Mouse (Mus musculus): ENCODE results near the gene Cecr2. TPM values are rescaled to one million over a fixed set of nuclear protein-coding genes. Genes with fewer than 3 reads are reported as not detected.

Cecr2 gene
- polyA plus RNA-seq, 1 experiment from 2014 or later: 7.2 TPM

- Histone ChIP-seq H3K36me3 (replicated peaks; ENCODE audit: control insufficient read depth, insufficient read depth, low read depth, low read length) (no peaks in the 10 kb centered on the region), H3K4me1 (ENCODE audit: control insufficient read depth, insufficient read depth, low read length) (no peaks in the 10 kb centered on the region), H3K4me2 (ENCODE audit: low read depth, low read length) (no peak overlapping the region), H3K9me3 (replicated peaks; ENCODE audit: control insufficient read depth, low read length) (no peaks in the 10 kb centered on the region), H3K4me3 (ENCODE audit: low read depth, low read length) (no peak overlapping the region), H3K9ac (replicated peaks; ENCODE audit: low read length) (no peak overlapping the region), H3K27me3 (ENCODE audit: control insufficient read depth, insufficient read depth, low read length) (no peaks in the 10 kb centered on the region), H3K27ac (replicated peaks; ENCODE audit: low read depth, low read length) (no peak overlapping the region)
- 91% methylated on average over 4 of the region's 4 CpGs for WGBS
- DNase-seq (ENCODE audit: low spot score): peak; percentile 26
- no peak for ATAC-seq (replicated peaks; ENCODE audit: insufficient number of reproducible peaks, low FRiP score, low TSS enrichment, low read depth)
Measured at GRCm38 (mm10) chr6:120674881-120675280, 8.7 kb downstream of the Cecr2 start.

DNA sequence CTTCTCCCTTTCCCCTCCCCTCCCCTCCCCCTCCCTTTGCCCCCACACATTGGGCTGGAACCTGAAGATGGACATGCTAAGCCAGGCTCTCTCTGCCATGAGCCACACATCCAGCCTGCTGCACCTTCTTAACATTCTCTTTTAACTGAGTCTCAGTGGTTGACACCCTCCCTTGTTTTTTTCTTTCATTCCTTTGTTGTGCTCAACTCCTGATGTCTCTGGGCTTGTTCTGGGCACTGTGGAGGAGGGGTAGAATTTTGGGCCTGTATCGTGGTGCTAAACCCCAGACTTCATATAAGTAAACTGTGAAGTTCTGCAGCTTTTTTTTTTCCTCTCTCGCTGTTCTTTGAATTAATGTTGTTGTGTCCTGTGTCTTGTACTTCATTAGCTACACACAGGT lies 9.8 kb downstream of the Cecr2 start:
- 70% methylated on average over 2 of the region's 2 CpGs for WGBS
- no peaks in the 10 kb centered on the region for H3K27me3 ChIP-seq (ENCODE audit: control insufficient read depth, insufficient read depth, low read length)

DNA sequence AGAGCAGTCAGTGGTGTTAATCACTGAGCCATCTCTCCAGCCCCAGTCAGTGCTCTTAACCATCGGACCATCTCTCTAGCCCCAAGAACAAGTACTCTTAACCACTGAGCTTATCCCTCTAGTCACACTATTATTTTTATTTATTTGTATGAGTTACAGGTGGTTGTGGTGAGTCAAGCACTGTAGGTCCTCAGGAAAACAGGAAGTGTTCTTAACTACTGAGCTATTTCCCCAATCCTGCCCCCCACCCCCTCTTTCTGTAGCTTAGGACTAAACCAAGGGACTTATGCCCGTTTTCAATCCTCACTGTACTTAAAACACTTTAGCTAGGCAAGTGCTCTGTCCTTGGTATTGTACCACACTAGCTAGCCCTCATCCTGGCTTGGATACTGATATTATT lies 17.2 kb downstream of the Cecr2 start:
- Histone ChIP-seq H3K4me2 (ENCODE audit: low read depth, low read length) (no peak overlapping the region), H3K27me3 (ENCODE audit: control insufficient read depth, insufficient read depth, low read length) (no peaks in the 10 kb centered on the region), H3K4me1 (ENCODE audit: control insufficient read depth, insufficient read depth, low read length) (no peaks in the 10 kb centered on the region), H3K9me3 (replicated peaks; ENCODE audit: control insufficient read depth, low read length) (no peaks in the 10 kb centered on the region), H3K27ac (replicated peaks; ENCODE audit: low read depth, low read length) (no peak overlapping the region), H3K4me3 (ENCODE audit: low read depth, low read length) (no peak overlapping the region), H3K9ac (replicated peaks; ENCODE audit: low read length) (no peak overlapping the region), H3K36me3 (replicated peaks; ENCODE audit: control insufficient read depth, insufficient read depth, low read depth, low read length) (no peaks in the 10 kb centered on the region)
- no peak for ATAC-seq (replicated peaks; ENCODE audit: insufficient number of reproducible peaks, low FRiP score, low TSS enrichment, low read depth)
- 85% methylated on average over 2 of the region's 2 CpGs for WGBS
- DNase-seq (ENCODE audit: low spot score): no peak

More for the DNA sequence above, 9.8 kb downstream of the Cecr2 start:
- H3K9ac ChIP-seq (replicated peaks; ENCODE audit: low read length): no peak overlapping the region
- H3K4me1 ChIP-seq (ENCODE audit: control insufficient read depth, insufficient read depth, low read length): no peaks in the 10 kb centered on the region
- no peak overlapping the region for H3K27ac ChIP-seq (replicated peaks; ENCODE audit: low read depth, low read length)
- DNase-seq (ENCODE audit: low spot score) (no peak), ATAC-seq (replicated peaks; ENCODE audit: insufficient number of reproducible peaks, low FRiP score, low TSS enrichment, low read depth) (no peak)
- no peaks in the 10 kb centered on the region for H3K9me3 ChIP-seq (replicated peaks; ENCODE audit: control insufficient read depth, low read length)
- no peak overlapping the region for H3K4me3 ChIP-seq (ENCODE audit: low read depth, low read length)
- H3K4me2 ChIP-seq (ENCODE audit: low read depth, low read length): no peak overlapping the region
- H3K36me3 ChIP-seq (replicated peaks; ENCODE audit: control insufficient read depth, insufficient read depth, low read depth, low read length): no peaks in the 10 kb centered on the region

DNA sequence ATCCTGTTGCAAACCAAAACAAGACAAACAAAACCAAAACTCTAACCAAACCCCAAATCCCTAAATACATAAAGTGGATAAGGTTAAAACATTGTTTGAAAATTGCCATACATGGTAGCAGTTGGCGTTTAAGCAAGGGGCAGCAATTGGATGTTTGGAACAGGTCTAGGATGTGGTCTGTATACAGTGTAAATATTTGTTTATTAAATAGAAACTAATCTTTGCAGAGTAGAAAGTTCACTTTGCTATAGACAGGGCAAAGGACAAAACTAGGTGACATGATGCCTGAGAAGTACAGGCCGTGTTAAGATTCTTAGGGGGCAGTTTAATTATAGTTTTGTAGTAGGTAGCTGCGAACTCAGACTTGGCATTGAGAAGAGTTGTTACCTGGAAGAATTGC lies 18.6 kb downstream of the Cecr2 start:
- H3K27ac ChIP-seq (replicated peaks; ENCODE audit: low read depth, low read length): no peak overlapping the region
- no peak for ATAC-seq (replicated peaks; ENCODE audit: insufficient number of reproducible peaks, low FRiP score, low TSS enrichment, low read depth)
- WGBS: 92% methylated on average over 3 of the region's 3 CpGs
- H3K9ac ChIP-seq (replicated peaks; ENCODE audit: low read length): no peak overlapping the region
- H3K4me3 ChIP-seq (ENCODE audit: low read depth, low read length): no peak overlapping the region
- no peaks in the 10 kb centered on the region for H3K36me3 ChIP-seq (replicated peaks; ENCODE audit: control insufficient read depth, insufficient read depth, low read depth, low read length)
- DNase-seq (ENCODE audit: low spot score): no peak
- H3K4me1 ChIP-seq (ENCODE audit: control insufficient read depth, insufficient read depth, low read length): no peaks in the 10 kb centered on the region
- no peaks in the 10 kb centered on the region for H3K27me3 ChIP-seq (ENCODE audit: control insufficient read depth, insufficient read depth, low read length)
- H3K9me3 ChIP-seq (replicated peaks; ENCODE audit: control insufficient read depth, low read length): no peaks in the 10 kb centered on the region
- H3K4me2 ChIP-seq (ENCODE audit: low read depth, low read length): no peak overlapping the region

GRCm38 (mm10) chr6:120686872-120687650 lies 20.9 kb downstream of the Cecr2 start:
- Histone ChIP-seq H3K27ac (replicated peaks; ENCODE audit: low read depth, low read length) (no peak overlapping the region), H3K27me3 (ENCODE audit: control insufficient read depth, insufficient read depth, low read length) (no peaks in the 10 kb centered on the region), H3K36me3 (replicated peaks; ENCODE audit: control insufficient read depth, insufficient read depth, low read depth, low read length) (no peaks in the 10 kb centered on the region), H3K4me1 (ENCODE audit: control insufficient read depth, insufficient read depth, low read length) (no peaks in the 10 kb centered on the region), H3K4me2 (ENCODE audit: low read depth, low read length) (no peak overlapping the region), H3K4me3 (ENCODE audit: low read depth, low read length) (no peak overlapping the region), H3K9ac (replicated peaks; ENCODE audit: low read length) (no peak overlapping the region), H3K9me3 (replicated peaks; ENCODE audit: control insufficient read depth, low read length) (no peaks in the 10 kb centered on the region)
- DNase-seq (ENCODE audit: low spot score) (no peak), ATAC-seq (replicated peaks; ENCODE audit: insufficient number of reproducible peaks, low FRiP score, low TSS enrichment, low read depth) (no peak)
- 89% methylated on average over 5 of the region's 5 CpGs for WGBS

- Histone ChIP-seq H3K36me3 (replicated peaks; ENCODE audit: control insufficient read depth, insufficient read depth, low read depth, low read length) (no peaks in the 10 kb centered on the region), H3K9me3 (replicated peaks; ENCODE audit: control insufficient read depth, low read length) (no peaks in the 10 kb centered on the region), H3K4me2 (ENCODE audit: low read depth, low read length) (no peak overlapping the region), H3K27ac (replicated peaks; ENCODE audit: low read depth, low read length) (no peak overlapping the region), H3K27me3 (ENCODE audit: control insufficient read depth, insufficient read depth, low read length) (no peaks in the 10 kb centered on the region), H3K4me3 (ENCODE audit: low read depth, low read length) (no peak overlapping the region), H3K4me1 (ENCODE audit: control insufficient read depth, insufficient read depth, low read length) (no peaks in the 10 kb centered on the region), H3K9ac (replicated peaks; ENCODE audit: low read length) (no peak overlapping the region)
- DNase-seq (ENCODE audit: low spot score) (peak; percentile 23), ATAC-seq (replicated peaks; ENCODE audit: insufficient number of reproducible peaks, low FRiP score, low TSS enrichment, low read depth) (no peak)
- WGBS: 16% methylated on average over 4 of the region's 4 CpGs
Measured at GRCm38 (mm10) chr6:120700221-120700620, 34.1 kb downstream of the Cecr2 start.

DNA sequence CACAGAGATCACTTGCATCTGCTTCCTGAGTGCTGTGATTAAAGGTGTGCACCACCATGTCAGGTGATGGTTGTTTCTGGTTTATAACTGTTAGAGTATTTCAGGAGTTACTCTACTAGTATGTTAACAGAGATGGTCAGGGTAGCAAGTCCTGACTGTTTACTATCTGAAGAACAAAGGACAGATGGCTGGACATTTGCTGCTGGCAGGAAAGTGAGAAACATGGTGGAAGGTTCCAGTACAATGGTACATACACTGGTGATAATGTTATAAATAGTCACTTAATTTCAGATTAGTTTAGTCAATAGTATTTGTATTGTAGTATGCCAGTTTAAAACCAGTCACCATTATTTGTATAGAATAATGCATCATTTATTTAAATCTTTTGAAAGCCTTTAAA lies 38.2 kb downstream of the Cecr2 start:
- H3K4me1 ChIP-seq (ENCODE audit: control insufficient read depth, insufficient read depth, low read length): no peaks in the 10 kb centered on the region

GRCm38 (mm10) chr6:120708759-120709158 lies 42.6 kb downstream of the Cecr2 start:
- no peak for ATAC-seq (replicated peaks; ENCODE audit: insufficient number of reproducible peaks, low FRiP score, low TSS enrichment, low read depth)

More for the DNA sequence above, 38.2 kb downstream of the Cecr2 start:
- ATAC-seq (replicated peaks; ENCODE audit: insufficient number of reproducible peaks, low FRiP score, low TSS enrichment, low read depth) (no peak), DNase-seq (ENCODE audit: low spot score) (no peak)
- H3K4me2 ChIP-seq (ENCODE audit: low read depth, low read length): no peak overlapping the region
- no peaks in the 10 kb centered on the region for H3K36me3 ChIP-seq (replicated peaks; ENCODE audit: control insufficient read depth, insufficient read depth, low read depth, low read length)
- H3K9me3 ChIP-seq (replicated peaks; ENCODE audit: control insufficient read depth, low read length): no peaks in the 10 kb centered on the region
- no peaks in the 10 kb centered on the region for H3K27me3 ChIP-seq (ENCODE audit: control insufficient read depth, insufficient read depth, low read length)
- no peak overlapping the region for H3K9ac ChIP-seq (replicated peaks; ENCODE audit: low read length)
- no peak overlapping the region for H3K27ac ChIP-seq (replicated peaks; ENCODE audit: low read depth, low read length)
- H3K4me3 ChIP-seq (ENCODE audit: low read depth, low read length): no peak overlapping the region

More at GRCm38 (mm10) chr6:120708759-120709158, 42.6 kb downstream of the Cecr2 start:
- no peak overlapping the region for H3K4me2 ChIP-seq (ENCODE audit: low read depth, low read length)
- WGBS: 42% methylated on average over 1 of the region's 1 CpGs
- no peak overlapping the region for H3K9ac ChIP-seq (replicated peaks; ENCODE audit: low read length)
- H3K27ac ChIP-seq (replicated peaks; ENCODE audit: low read depth, low read length): no peak overlapping the region
- no peaks in the 10 kb centered on the region for H3K27me3 ChIP-seq (ENCODE audit: control insufficient read depth, insufficient read depth, low read length)
- no peak overlapping the region for H3K4me3 ChIP-seq (ENCODE audit: low read depth, low read length)
- no peaks in the 10 kb centered on the region for H3K4me1 ChIP-seq (ENCODE audit: control insufficient read depth, insufficient read depth, low read length)
- H3K36me3 ChIP-seq (replicated peaks; ENCODE audit: control insufficient read depth, insufficient read depth, low read depth, low read length): no peaks in the 10 kb centered on the region
- no peaks in the 10 kb centered on the region for H3K9me3 ChIP-seq (replicated peaks; ENCODE audit: control insufficient read depth, low read length)
- no peak for DNase-seq (ENCODE audit: low spot score)
